Mouse (Mus musculus) right cerebral cortex, postnatal 14 days (tissue): ENCODE measurements around the gene Iqschfp.

Source experiments
- DNase-seq: peaks from one replicate; pipeline ENCODE4 v3.0.0; 2022

The Iqschfp gene

DNA sequence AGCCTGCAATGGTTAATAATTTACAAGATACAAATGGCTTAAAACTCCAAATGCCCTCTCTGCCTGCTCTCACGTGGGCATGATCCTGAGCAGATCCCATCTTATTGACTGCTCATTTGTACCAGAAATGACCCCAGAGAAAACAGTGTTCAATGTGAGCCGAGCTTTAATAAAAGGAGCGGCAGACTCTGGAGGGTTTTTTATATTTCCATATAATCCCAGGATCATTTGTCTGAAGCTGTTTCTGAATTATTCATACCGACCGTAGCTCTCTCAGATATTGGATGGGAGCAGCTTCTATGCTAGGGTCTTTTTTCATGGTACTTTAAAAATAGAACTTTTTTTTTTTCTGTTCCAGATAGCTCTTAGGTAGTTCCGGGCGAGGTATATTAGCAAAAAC is 67.6 kb downstream of the Iqschfp start:
- DNase-seq = no peak

DNA sequence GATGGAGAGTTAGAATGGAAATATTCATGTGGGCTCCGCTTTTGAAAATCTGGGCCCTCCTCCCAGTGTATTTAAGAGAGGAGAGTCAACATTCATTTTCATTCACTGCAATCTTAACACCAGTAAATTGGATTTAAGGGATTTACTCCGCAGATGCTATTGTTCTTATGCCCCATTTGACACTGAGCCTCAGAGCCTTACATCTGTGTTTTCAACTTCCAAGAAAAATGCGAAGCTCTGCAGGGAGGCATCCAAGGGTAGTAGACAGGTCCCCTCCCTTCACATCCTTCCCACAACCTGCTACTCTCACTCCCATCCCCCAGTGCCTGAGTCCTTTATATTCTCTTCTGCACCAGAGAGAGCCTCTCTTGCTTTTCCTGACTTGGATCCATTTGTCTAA is 68.1 kb downstream of the Iqschfp start:
- no peak for DNase-seq

DNA sequence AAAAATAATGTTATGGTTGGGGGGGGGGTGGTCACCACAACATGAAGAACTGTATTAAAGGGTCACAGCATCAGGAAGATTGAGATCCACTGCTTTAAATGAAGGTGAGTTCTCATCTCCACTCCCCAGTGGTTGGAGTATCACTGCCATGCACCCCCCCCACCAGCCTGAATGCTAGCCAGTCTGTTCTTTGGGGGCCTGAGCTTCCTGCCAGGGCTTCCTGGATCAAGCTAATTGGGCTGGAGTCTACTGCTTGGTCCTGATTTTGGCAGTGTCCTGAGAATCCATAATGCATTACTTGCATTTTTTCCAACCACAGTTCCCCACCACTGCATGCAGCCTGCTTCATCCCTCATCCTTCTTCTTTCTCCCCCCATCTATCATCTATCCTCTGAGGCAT is 68.7 kb downstream of the Iqschfp start:
- DNase-seq = no peak

DNA sequence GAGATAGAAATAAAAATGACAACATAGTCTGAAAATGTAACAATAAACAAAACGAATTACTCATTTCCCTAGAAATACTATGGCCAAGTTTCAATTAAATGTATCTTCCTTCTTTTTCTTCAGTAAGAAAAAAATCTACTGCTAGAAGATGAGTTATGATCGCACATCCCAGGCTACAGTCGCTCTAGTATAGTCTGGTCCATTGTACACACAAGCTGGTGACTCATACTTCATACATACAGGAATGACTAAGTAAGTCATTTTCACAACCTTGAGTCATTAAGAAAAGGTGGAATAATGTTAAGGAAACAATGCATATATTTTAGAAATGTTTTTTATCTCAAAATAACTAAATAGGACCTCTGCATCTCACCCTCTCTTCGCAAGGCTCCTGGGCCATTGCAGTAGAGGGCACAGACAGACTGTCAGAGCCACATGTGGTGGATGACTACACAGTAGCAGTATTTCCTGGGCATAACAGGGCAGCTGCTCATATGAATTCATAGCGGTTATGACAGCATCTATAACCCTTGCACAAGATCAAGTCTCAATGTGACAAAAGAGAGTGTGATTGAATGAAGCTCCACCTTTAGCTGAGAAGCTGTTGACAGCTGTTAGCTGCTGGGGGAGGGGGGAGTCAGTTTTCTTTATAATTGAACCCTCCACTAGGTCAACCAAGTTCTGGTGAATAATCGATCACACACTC is 70.1 kb downstream of the Iqschfp start:
- no peak for DNase-seq

DNA sequence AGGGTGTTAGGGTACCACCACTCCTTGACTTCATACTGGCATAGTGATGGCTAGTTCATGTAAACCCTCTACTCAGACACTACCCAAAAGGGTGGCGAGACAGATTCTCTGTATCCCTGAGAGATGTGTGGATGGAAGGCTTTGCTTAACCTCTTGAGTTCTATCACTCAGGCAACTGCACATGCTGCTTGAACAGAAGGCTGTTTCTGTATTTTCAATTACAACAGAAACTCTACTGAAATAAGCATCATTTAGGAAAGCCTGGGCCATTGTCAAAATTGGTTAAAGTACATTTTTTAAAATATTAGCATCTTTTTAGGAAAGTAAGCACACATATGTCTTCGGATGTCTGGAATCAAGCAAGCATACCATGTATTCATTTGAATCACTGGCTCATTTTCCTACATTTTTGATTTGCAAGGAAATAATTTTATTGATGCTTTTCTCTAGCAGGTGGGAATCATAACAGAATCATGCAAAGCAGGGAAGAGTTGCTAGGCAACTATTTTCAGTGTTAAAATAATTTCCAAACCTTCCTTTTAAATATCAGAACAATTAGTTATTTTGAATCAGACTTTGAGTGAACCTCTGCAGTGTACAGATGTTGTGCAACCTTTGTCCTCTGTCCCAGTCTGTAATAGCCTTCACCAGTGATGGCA is 82.4 kb downstream of the Iqschfp start:
- DNase-seq = no peak

DNA sequence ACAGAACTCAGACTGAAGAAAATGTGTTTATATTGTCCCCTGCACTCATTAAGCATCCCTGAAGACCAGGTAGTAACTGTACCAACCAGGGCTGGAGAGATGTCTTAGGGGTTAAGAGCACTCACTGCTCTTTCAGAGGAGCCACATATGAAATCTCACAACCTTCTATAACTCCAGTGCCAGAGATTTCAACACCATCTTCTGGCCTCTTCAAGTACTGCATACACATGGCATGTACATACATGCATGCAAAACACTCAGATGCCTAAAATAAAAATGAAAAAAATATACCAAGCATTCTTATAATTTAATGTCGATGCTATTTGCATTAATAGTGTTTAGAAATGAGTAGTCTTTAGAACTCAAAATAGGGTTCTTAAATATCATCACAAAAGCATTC is 88.0 kb downstream of the Iqschfp start:
- DNase-seq = no peak

DNA sequence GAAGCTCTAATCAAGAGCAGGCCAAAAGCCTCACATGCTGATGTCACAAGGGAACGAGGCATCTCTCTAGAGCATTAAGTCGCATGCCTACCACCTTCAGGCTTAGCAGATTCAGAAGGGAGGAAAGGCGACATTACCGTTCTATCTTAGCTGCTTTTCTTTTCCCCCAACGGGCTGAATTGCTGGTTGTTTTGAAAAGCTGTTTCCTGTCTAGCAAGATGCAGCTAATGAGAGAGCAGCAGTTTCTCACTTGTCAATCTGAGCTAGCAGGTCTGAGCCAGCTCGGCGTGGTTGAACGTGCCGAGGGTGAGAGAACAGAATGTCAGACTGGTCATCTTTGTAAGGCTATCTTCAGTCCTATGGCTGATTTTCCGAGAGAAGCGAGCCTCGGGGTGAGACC is 91.3 kb downstream of the Iqschfp start:
- no peak for DNase-seq

DNA sequence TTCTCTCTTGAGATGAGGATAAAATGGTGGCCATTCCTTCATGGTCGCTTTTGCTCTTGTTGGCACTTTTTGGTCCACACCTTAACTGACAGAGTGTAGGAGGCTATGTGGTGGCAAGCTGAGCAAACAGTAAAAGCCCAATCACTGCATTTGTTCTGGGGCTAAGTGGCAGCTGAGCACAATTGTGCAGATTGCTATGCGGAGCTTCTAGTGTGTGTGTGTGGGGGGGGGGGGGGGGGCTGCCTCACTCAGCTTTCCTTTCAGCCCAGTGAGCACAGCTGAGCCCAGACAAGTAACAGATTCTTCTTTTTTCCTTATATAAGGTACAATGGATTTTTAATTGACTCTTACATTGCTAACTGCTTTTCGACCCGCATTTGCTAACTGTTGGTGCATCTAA is 110.4 kb downstream of the Iqschfp start:
- DNase-seq = no peak

DNA sequence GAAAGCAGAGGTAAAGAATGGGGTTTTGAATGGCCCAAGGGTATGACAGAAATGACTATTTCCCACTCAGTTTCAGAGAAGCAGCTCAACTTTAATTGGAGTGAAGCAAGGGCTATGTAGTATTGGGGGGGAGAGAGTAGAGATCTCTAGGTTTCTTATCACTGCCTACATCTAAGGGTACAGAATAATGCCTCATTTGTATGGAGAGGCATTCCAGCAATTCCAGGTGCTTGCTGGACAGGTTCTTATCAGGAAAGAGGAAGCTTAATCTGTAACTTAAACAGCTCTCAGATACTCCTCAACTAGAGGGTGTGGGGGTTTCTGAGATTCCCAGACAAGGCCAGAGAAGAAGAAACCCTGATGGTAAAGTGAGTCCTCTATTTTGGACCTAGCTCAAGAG is 120.3 kb downstream of the Iqschfp start:
- no peak for DNase-seq

DNA sequence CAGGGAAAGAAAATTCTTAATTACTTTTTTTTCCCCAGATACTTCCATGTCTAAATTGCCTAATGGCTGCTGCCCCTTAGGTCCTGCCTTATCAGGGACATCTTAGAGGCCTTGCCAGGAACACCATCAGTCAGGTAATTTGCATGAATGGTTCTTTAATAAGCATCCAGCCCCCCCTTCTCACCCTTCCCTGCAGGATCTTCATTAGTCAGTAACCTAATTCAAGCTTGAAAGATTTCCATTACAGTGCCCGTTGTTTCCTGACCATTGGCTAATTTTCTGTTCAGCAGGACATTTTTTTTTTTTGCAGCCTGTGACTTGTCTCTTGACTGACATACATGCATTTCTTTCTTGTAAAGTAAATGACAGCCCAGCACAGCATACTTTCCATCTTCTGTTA is 123.8 kb downstream of the Iqschfp start:
- no peak for DNase-seq

DNA sequence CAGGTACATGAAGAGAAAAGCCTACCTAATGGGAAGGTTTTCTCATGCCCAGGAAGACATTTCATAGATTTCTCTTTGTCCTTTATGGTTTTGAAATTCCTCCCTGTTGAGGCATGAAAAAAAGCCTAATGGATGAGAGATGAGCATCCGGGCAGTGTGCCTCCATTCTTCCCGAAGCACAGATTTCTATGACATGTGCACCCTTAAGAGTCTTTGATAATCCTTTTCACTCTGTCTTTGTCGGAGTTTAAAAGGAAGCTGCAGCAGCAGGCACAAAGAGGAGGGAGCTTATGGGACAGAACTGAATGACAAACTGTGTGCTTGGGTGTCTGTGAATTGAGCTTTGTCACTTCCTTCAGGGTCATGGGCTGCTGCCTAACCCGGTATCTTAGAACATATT is 127.4 kb downstream of the Iqschfp start:
- no peak for DNase-seq

DNA sequence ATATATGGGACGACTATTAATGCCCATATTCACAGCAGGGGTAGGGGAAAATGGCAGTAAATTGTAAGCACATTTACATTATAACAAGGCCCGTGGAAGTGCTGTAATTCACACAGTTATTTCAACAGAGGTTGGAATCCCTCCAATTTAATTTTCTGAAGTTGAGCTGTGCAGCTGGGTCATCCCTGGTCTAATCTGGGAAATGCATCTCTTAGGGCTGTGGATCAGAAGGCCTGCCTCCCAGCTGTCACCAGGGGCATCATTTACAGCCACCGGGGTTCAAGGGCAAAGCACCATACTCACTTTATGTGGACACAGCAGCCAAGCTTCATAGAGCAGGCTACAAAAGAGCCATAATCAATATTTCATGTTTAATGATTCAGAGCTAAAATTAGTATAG is 144.1 kb downstream of the Iqschfp start:
- DNase-seq = no peak

DNA sequence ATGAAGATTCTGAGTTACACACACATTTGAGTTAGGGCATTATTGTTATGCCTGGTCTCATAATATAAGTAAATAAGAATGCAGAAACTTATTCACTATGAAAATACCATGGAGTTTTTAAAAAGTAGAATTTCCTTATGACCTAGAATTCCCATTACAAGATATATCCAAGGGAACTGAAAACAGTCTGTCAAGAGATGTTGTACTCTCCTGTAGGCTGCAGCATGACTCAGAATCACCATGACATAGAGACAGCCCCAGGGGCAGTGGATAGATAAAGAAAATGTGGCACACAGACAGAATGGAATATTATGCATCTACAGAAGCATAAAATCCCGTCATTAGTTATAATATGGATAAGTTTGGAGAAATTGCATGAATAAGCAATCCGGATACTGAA is 150.9 kb downstream of the Iqschfp start:
- no peak for DNase-seq

DNA sequence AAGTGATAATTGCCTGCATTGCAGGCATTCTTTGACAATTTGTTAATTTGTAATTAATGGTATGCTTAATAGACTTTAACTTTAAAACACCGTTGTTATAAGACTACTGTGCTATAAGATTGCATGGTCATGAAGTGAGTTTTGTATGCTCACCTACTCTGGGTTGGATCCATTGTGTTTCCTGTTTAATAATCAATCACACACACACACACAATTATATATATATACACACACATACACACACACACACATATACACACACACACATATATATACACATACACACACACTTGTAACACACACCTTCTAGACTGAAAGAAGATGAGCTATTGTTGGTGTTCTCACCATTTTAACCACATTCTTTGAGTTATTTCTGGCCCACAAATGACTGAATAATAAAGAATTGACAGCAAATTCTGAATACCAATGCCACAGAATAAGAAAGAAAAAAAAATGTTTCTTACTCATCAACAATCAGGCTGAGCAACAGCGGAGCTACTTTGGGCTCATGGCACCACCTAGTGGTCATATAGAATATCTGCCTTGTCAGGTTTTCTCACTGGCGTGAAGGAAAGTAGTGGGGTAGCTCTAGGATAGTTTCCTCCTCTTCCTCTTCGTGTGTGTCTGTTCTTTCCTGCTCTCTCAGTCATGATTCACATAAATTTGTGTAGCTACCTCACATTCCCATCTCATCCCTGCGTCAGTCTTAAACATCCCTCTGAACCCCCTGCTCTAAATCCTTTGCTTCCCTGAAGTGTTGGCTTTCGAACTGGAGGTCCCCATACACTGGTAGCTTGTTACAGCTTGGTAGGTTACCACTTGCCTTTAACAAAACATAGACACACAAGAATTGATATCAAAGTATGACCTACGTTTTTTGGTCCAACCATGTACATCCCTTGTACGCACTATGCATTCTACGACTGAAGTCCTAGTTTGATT is 153.7 kb downstream of the Iqschfp start:
- DNase-seq = no peak

DNA sequence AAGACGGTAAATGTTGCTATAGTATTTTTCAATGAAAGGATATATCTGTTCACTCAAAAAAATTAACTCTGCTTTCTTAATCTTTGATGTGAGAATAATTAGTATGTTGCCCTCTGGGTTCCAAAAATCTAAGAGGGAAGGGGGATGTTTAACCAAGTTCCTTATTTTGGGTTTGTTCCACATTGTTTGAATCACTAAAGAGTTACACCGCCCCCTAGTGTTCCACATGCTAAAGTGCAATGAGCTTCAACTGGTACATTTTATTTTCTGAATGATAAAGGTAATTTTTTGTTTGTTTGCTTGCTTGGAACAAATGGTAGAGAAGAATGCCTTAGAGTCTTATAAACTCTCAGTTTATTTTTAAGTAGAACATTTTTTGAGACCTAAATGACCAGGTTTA is 161.5 kb downstream of the Iqschfp start:
- no peak for DNase-seq

DNA sequence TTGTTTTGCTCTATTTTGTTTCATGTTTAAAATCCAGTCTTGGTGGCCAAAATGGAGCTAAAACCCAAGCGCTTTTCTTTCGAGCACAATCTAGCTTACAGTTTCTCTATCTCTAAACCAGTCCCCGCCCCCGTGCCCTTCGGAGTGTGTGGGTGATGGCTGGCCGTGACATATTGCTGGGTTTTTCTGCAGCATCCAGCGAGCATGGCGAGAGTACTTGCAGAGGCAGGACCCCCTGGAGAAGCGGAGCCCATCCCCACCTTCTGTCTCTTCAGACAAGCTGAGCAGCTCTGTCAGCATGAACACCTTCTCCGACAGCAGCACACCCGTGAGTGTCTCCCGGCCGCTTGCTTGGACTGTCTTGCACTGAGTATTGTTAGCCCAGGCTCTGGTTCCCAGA is 163.0 kb downstream of the Iqschfp start:
- peak; percentile 32 for DNase-seq

DNA sequence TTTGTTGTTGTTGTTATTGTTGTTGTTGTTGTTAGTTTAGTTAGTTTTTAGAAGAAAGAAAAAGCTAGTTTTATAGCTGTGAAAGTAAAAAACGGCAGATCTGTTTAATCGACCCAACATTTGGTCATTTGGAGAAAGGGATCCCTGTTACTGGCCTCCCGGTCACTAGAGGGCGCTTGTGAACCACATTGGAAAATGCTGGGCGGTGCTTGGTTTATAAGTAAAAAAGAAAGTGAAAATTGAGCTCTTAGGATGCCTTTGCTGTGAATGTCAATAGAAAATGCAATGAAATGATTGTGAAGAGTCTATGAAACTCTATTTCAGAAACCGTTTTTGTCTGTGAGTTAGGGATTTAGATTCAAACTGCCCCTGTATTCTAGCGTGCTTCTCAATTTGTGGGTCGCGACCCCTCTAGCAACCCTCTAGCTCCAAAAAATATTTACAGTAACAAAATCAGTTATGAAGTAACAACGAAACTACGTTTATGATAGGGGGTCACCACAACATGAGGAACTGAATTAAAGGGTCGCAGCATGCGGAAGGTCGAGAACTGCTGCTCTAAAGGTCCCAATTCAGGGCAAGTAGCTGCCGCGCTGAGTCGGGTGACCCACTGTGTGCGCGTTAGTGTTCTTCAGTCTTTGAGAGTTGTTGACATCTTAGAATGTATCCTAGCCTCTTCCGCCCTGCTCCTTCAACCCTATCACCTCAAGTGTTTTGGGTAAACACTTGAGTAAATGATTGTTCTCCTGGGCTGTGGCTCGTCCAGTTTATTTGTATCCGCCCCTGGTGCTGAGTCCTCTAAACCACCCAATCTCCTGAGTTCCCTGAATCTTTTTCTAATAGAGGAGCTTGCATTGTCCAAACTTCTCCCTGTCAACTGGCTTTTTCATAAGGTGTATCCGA is 164.6 kb downstream of the Iqschfp start:
- DNase-seq = peak; percentile 86

DNA sequence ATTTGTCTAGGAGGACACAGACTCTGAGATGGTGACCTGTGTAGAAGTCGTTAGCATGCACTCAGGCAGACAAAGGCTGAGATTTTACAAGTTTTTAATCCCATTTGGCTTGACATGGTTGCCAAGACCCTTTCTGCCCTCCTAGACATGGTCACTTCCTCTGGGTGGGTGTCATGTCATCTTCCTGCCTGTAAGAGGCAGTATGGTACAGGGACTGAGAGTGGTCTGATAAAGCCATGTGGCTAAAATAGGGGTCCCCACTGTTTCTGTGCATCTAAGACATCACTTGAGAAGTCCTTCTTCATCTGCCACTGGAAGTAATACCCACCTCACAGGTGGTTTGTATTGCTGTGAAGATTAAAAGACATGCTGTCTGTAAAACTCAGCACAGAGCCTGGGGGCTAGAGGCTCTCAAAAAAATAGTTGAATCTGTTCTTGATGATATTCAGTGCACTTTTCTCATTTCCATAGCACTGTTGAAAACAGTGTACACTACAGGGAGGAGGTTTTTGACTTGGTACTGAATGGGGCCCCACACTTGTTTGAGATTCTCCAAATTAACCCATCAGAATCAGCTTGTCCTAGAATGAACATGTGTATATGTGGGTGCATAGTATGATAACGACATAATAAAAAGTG is 167.2 kb downstream of the Iqschfp start:
- no peak for DNase-seq

DNA sequence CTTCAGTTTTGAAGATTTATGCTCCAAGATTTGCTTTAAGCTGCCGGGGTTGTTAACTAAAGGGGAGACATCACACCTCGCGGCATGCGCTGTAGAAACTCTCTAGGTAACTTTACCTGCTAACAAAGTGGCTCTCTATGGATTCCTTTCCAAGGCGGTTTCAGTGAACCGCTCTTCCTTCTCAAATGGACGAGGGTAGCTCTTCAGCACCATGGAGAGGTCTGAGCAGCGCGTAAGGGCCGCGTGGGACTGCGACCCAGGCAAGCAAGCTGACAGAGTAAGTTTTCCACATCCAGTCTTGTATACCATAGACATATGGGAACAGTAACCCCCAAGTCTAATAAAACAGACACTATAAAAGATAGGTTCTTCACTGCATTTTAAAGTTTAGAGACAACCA is 172.7 kb downstream of the Iqschfp start, which contains the start of gene Schip1:
Gene Schip1, plus strand, starts transcription at position 72 of the 400 bp plus-strand sequence.
- DNase-seq = no peak

DNA sequence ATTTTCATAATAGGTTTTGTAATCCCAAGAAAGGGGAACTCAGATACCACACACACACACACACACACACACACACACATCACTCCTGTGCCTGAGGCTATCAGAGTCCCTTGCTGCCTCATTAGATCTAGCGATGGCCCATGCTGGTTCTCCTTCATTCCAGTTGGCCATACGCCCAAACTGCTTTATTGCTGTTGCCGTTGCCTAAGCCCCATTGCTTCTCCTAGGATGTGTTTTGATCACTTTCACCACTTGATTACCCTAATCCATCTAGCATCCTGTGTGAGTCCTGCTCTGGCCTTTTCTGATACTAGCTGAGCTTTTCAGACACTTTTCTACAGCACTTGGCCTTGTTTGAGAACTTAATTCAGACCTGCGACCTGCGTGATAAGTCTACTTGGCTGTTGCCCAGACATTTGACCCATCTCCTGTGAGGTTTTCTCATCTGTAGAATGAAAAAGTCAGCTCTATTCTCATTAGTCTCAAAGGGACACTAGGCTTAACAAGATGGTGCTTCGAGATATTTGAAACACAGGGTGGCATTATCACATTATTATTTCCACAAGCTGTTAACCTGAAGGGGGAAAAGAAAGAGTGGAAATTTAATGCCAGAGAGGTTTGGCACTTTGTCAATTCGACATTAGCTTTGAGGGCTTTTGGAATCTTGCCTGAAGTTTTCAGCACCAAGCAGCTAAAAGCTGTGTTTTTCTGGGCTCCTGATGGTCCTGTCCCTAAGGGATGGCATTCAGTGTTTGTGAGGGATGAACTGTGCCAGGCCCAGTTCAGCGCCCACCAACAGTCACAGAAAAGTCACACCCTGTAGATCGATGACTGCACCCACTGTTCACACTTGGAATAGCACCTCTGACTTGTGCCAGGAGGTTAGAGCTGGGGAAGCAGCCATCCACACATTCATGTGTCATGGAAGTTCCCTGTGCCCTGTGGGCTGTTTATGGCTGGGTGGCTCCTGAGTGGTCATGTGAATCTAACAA is 179.7 kb downstream of the Iqschfp start:
- no peak for DNase-seq

DNA sequence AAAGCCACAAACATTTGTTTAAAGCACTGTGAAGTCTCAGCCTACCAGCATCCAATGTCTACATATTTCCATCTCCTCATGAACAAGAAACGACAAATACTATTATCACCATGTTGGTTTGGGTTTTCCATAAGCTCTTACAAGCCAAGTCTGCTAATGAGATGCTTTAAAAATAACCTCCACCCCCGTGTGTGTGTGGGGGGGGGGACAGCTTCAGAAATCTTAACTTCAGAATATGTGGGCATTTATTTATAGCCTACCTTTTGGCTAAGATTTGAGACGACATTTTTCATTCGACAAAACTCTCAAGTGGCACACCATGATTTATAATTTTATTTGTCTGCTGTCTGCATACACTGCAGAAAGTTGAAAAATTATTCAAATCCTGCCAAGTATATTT is 185.4 kb downstream of the Iqschfp start:
- no peak for DNase-seq
